Mouse (Mus musculus) hindbrain, embryonic 13.5 days (tissue): ENCODE measurements around the gene Snx29. TPM values are rescaled to one million over a fixed set of nuclear protein-coding genes. Genes with fewer than 3 reads are reported as not detected.

Source experiments
- ATAC-seq: fragments of 200-750 bp; cut with Nextera tagmentation; 2 replicates; pipeline ENCODE4 v1.8.0; 2017; ENCODE audit warnings: moderate TSS enrichment; ENCODE audit not compliant: low FRiP score
- H3K27ac ChIP-seq: fragments of 300-500 bp; sonication (generic); 2 replicates; pipeline ENCODE4 v1.5.1; 2015; ENCODE audit warnings: inconsistent platforms, mild to moderate bottlenecking, moderate library complexity
- H3K27me3 ChIP-seq: fragments of 300-500 bp; sonication (generic); 2 replicates; pipeline ENCODE4 v1.6.1; 2015; ENCODE audit warnings: mild to moderate bottlenecking, inconsistent platforms
- H3K36me3 ChIP-seq: fragments of 300-500 bp; sonication (generic); 2 replicates; pipeline ENCODE4 v1.6.1; 2015; ENCODE audit warnings: mild to moderate bottlenecking, inconsistent platforms
- H3K4me1 ChIP-seq: fragments of 300-500 bp; sonication (generic); replicated peaks from 2 replicates; pipeline ENCODE4 v1.6.1; 2015; ENCODE audit warnings: inconsistent platforms
- H3K4me2 ChIP-seq: fragments of 300-500 bp; sonication (generic); 2 replicates; pipeline ENCODE4 v1.6.1; 2015; ENCODE audit warnings: inconsistent platforms, mild to moderate bottlenecking, moderate library complexity
- H3K4me3 ChIP-seq: fragments of 300-500 bp; sonication (generic); 2 replicates; pipeline ENCODE4 v1.5.1; 2015; ENCODE audit warnings: mild to moderate bottlenecking, inconsistent platforms
- H3K9ac ChIP-seq: fragments of 300-500 bp; sonication (generic); 2 replicates; pipeline ENCODE4 v1.6.1; 2015; ENCODE audit warnings: mild to moderate bottlenecking, inconsistent platforms
- H3K9me3 ChIP-seq: fragments of 300-500 bp; sonication (generic); 2 replicates; pipeline ENCODE4 v1.6.1; 2016; ENCODE audit warnings: inconsistent platforms
- WGBS: fragments of 180-500 bp; shearing (Covaris S2); methylation state at CpG from one replicate; pipeline ENCODE4 v1.1.7; 2015; 5-methylcytosine and 5-hydroxymethylcytosine counted together
- polyA plus RNA-seq: library from polyadenylated mRNA; unstranded; fragments of >200 nt; fragmentation: Nextera tagmentation; extraction: Ambion mirVana; gene quantifications from 2 replicates; pipeline ENCODE4 v1.2.1, GENCODE M21; 2015

Snx29 gene
- polyA plus RNA-seq, 1 experiment from 2014 or later, result 22.7 TPM

GRCm38 (mm10) chr16:11601336-11602082 is 278.8 kb downstream of the Snx29 start:
- no peak overlapping the region for H3K9ac ChIP-seq
- no peak for ATAC-seq

GRCm38 (mm10) chr16:11603667-11604422 is 281.1 kb downstream of the Snx29 start:
- Histone ChIP-seq H3K4me3 (no peak overlapping the region), H3K4me2 (no peak overlapping the region), H3K9me3 (no peaks in the 10 kb centered on the region), H3K4me1 (no peaks in the 10 kb centered on the region), H3K36me3 (no peaks in the 10 kb centered on the region), H3K27ac (no peak overlapping the region), H3K27me3 (no peaks in the 10 kb centered on the region), H3K9ac (no peak overlapping the region)
- no peak for ATAC-seq
- 77% methylated on average over 5 of the region's 5 CpGs for WGBS

More at GRCm38 (mm10) chr16:11601336-11602082, 278.8 kb downstream of the Snx29 start:
- no peaks in the 10 kb centered on the region for H3K36me3 ChIP-seq
- no peaks in the 10 kb centered on the region for H3K27me3 ChIP-seq
- H3K9me3 ChIP-seq, result no peaks in the 10 kb centered on the region
- 97% methylated on average over 1 of the region's 1 CpGs for WGBS
- no peak overlapping the region for H3K27ac ChIP-seq
- peaks cover 5% of the 10 kb centered on the region; the same call in 1 of the 2 replicates for H3K4me1 ChIP-seq
- no peak overlapping the region for H3K4me2 ChIP-seq
- no peak overlapping the region for H3K4me3 ChIP-seq

- Histone ChIP-seq H3K4me3 (no peak overlapping the region), H3K36me3 (peaks cover 9% of the 10 kb centered on the region; the same call in 1 of the 2 replicates), H3K9me3 (peaks cover 9% of the 10 kb centered on the region), H3K4me1 (no peaks in the 10 kb centered on the region), H3K27ac (no peak overlapping the region), H3K27me3 (no peaks in the 10 kb centered on the region), H3K9ac (no peak overlapping the region), H3K4me2 (no peak overlapping the region)
- 84% methylated on average over 3 of the region's 3 CpGs for whole genome bisulfite sequencing
- no peak for ATAC-seq
Measured at GRCm38 (mm10) chr16:11612526-11613126, 289.9 kb downstream of the Snx29 start.

- Histone ChIP-seq H3K4me1 (no peaks in the 10 kb centered on the region), H3K36me3 (peaks cover 9% of the 10 kb centered on the region; the same call in 1 of the 2 replicates), H3K4me2 (no peak overlapping the region), H3K9me3 (peaks cover 9% of the 10 kb centered on the region), H3K27ac (no peak overlapping the region), H3K4me3 (no peak overlapping the region), H3K9ac (no peak overlapping the region), H3K27me3 (no peaks in the 10 kb centered on the region)
- no peak for ATAC-seq
- WGBS, result 84% methylated on average over 3 of the region's 3 CpGs
Measured at GRCm38 (mm10) chr16:11614401-11615014, 291.8 kb downstream of the Snx29 start.

- Histone ChIP-seq H3K9me3 (peaks cover 9% of the 10 kb centered on the region), H3K4me3 (no peak overlapping the region), H3K27ac (no peak overlapping the region), H3K27me3 (no peaks in the 10 kb centered on the region), H3K4me2 (no peak overlapping the region), H3K36me3 (peaks cover 9% of the 10 kb centered on the region; the same call in 1 of the 2 replicates), H3K9ac (no peak overlapping the region), H3K4me1 (no peaks in the 10 kb centered on the region)
- no peak for ATAC-seq
- WGBS, result 68% methylated on average over 2 of the region's 2 CpGs
Measured at GRCm38 (mm10) chr16:11615633-11616032, 292.9 kb downstream of the Snx29 start.

GRCm38 (mm10) chr16:11619951-11620350 is 297.2 kb downstream of the Snx29 start:
- no peaks in the 10 kb centered on the region for H3K27me3 ChIP-seq
- no peak overlapping the region for H3K4me3 ChIP-seq
- no peak overlapping the region for H3K9ac ChIP-seq
- no peak overlapping the region for H3K27ac ChIP-seq
- no peaks in the 10 kb centered on the region for H3K4me1 ChIP-seq
- 96% methylated on average over 2 of the region's 2 CpGs for WGBS
- peaks cover 9% of the 10 kb centered on the region for H3K9me3 ChIP-seq
- ATAC-seq, result no peak
- peaks cover 9% of the 10 kb centered on the region; the same call in 1 of the 2 replicates for H3K36me3 ChIP-seq
- H3K4me2 ChIP-seq, result no peak overlapping the region

GRCm38 (mm10) chr16:11621042-11621441 is 298.3 kb downstream of the Snx29 start:
- Histone ChIP-seq H3K27me3 (no peaks in the 10 kb centered on the region), H3K9ac (no peak overlapping the region), H3K27ac (no peak overlapping the region), H3K36me3 (peaks cover 6% of the 10 kb centered on the region; the same call in 1 of the 2 replicates), H3K9me3 (peaks cover 9% of the 10 kb centered on the region), H3K4me3 (no peak overlapping the region), H3K4me1 (0 out of 2 replicates have a peak, but pooled peaks cover 4% of the 10 kb centered on the region), H3K4me2 (no peak overlapping the region)
- WGBS, result 90% methylated on average over 3 of the region's 3 CpGs
- ATAC-seq, result no peak

- no peaks in the 10 kb centered on the region for H3K27me3 ChIP-seq
- 0 out of 2 replicates have a peak, but pooled peaks cover 4% of the 10 kb centered on the region for H3K4me1 ChIP-seq
- no peak overlapping the region for H3K4me3 ChIP-seq
- 77% methylated on average over 1 of the region's 1 CpGs for WGBS
- H3K27ac ChIP-seq, result no peak overlapping the region
- no peak for ATAC-seq
- H3K36me3 ChIP-seq, result peaks cover 4% of the 10 kb centered on the region; the same call in 1 of the 2 replicates
- peaks cover 5% of the 10 kb centered on the region for H3K9me3 ChIP-seq
- no peak overlapping the region for H3K4me2 ChIP-seq
- no peak overlapping the region for H3K9ac ChIP-seq
Measured at GRCm38 (mm10) chr16:11621664-11622063, 299.0 kb downstream of the Snx29 start.

- Histone ChIP-seq H3K4me1 (0 out of 2 replicates have a peak, but pooled peaks cover 4% of the 10 kb centered on the region), H3K4me3 (no peak overlapping the region), H3K9ac (no peak overlapping the region), H3K27me3 (no peaks in the 10 kb centered on the region), H3K4me2 (no peak overlapping the region), H3K27ac (no peak overlapping the region), H3K36me3 (no peaks in the 10 kb centered on the region), H3K9me3 (no peaks in the 10 kb centered on the region)
- WGBS, result 79% methylated on average over 3 of the region's 3 CpGs
- no peak for ATAC-seq
Measured at GRCm38 (mm10) chr16:11623032-11623431, 300.3 kb downstream of the Snx29 start.

GRCm38 (mm10) chr16:11624121-11624520 is 301.4 kb downstream of the Snx29 start:
- WGBS, result 71% methylated on average over 2 of the region's 2 CpGs
- Histone ChIP-seq H3K36me3 (no peaks in the 10 kb centered on the region), H3K9ac (no peak overlapping the region), H3K27ac (no peak overlapping the region), H3K4me1 (0 out of 2 replicates have a peak, but pooled peaks cover 4% of the 10 kb centered on the region), H3K4me2 (no peak overlapping the region), H3K4me3 (no peak overlapping the region), H3K9me3 (no peaks in the 10 kb centered on the region), H3K27me3 (no peaks in the 10 kb centered on the region)
- no peak for ATAC-seq

- no peaks in the 10 kb centered on the region for H3K36me3 ChIP-seq
- no peak overlapping the region for H3K9ac ChIP-seq
- no peak overlapping the region for H3K27ac ChIP-seq
- H3K9me3 ChIP-seq, result no peaks in the 10 kb centered on the region
- no peak overlapping the region for H3K4me3 ChIP-seq
- no peaks in the 10 kb centered on the region for H3K27me3 ChIP-seq
- no peak for ATAC-seq
- WGBS, result 36% methylated on average over 1 of the region's 1 CpGs
- peaks cover 12% of the 10 kb centered on the region for H3K4me1 ChIP-seq
- H3K4me2 ChIP-seq, result no peak overlapping the region
Measured at GRCm38 (mm10) chr16:11626004-11626481, 303.3 kb downstream of the Snx29 start.

GRCm38 (mm10) chr16:11626616-11627015 is 303.9 kb downstream of the Snx29 start:
- H3K27ac ChIP-seq, result no peak overlapping the region
- no peaks in the 10 kb centered on the region for H3K9me3 ChIP-seq
- H3K4me1 ChIP-seq, result peaks cover 12% of the 10 kb centered on the region
- H3K9ac ChIP-seq, result no peak overlapping the region
- no peaks in the 10 kb centered on the region for H3K36me3 ChIP-seq
- H3K4me2 ChIP-seq, result no peak overlapping the region
- H3K27me3 ChIP-seq, result no peaks in the 10 kb centered on the region
- WGBS, result 89% methylated on average over 2 of the region's 2 CpGs
- no peak overlapping the region for H3K4me3 ChIP-seq
- no peak for ATAC-seq
